Mouse (Mus musculus) hindbrain, embryonic 11.5 days (tissue): Measurements from ENCODE around the gene Iscu. TPM values are rescaled to one million over a fixed set of nuclear protein-coding genes. Genes with fewer than 3 reads are reported as not detected.

ENCODE experiments used
- ATAC-seq: fragments of 200-750 bp; cut with Nextera tagmentation; 2 replicates; pipeline ENCODE4 v1.8.0; 2017; ENCODE audit warnings: mild to moderate bottlenecking, moderate TSS enrichment, moderate library complexity; ENCODE audit not compliant: low FRiP score
- DNase-seq: peaks from one replicate; pipeline ENCODE4 v3.0.0-alpha.2; 2015; ENCODE audit warnings: low spot score
- H3K27ac ChIP-seq: fragments of 300-500 bp; sonication (generic); 2 replicates; pipeline ENCODE4 v1.5.1; 2014; ENCODE audit warnings: mild to moderate bottlenecking, low read depth, low read length
- H3K27me3 ChIP-seq: fragments of 300-500 bp; sonication (generic); 2 replicates; pipeline ENCODE4 v1.6.1; 2014; ENCODE audit warnings: mild to moderate bottlenecking, low read length, moderate library complexity, mixed read lengths; ENCODE audit not compliant: control insufficient read depth, insufficient read depth
- H3K36me3 ChIP-seq: fragments of 300-500 bp; sonication (generic); 2 replicates; pipeline ENCODE4 v1.6.1; 2014; ENCODE audit warnings: mild to moderate bottlenecking, low read length, moderate library complexity, mixed read lengths; ENCODE audit not compliant: control insufficient read depth, insufficient read depth
- H3K4me1 ChIP-seq: fragments of 300-500 bp; sonication (generic); replicated peaks from 2 replicates; pipeline ENCODE4 v1.6.1; 2014; ENCODE audit warnings: low read length, mixed read lengths; ENCODE audit not compliant: control insufficient read depth, insufficient read depth
- H3K4me2 ChIP-seq: fragments of 300-500 bp; sonication (generic); replicated peaks from 2 replicates; pipeline ENCODE4 v1.6.1; 2014; ENCODE audit warnings: mild to moderate bottlenecking, low read depth, low read length
- H3K4me3 ChIP-seq: fragments of 300-500 bp; sonication (generic); 2 replicates; pipeline ENCODE4 v1.5.1; 2014; ENCODE audit warnings: low read depth, low read length
- H3K9ac ChIP-seq: fragments of 300-500 bp; sonication (generic); 2 replicates; pipeline ENCODE4 v1.6.1; 2014; ENCODE audit warnings: low read depth, low read length
- H3K9me3 ChIP-seq: fragments of 300-500 bp; sonication (generic); 2 replicates; pipeline ENCODE4 v1.6.1; 2016; ENCODE audit warnings: low read length; ENCODE audit not compliant: control insufficient read depth
- WGBS: fragments of 180-500 bp; shearing (Covaris S2); extraction: QIAGEN DNeasy Blood & Tissue Kit; methylation state at CpG from one replicate; pipeline ENCODE4 v1.1.7; 2014; 5-methylcytosine and 5-hydroxymethylcytosine counted together
- polyA plus RNA-seq: library from polyadenylated mRNA; unstranded; fragments of >200 nt; fragmentation: Nextera tagmentation; extraction: Ambion mirVana; gene quantifications from 2 replicates; pipeline ENCODE4 v1.2.1, GENCODE M21; 2014

The Iscu gene
- polyA plus RNA-seq, 1 experiment from 2014 or later = 108 TPM

GRCm38 (mm10) chr5:113789075-113789788, 16.7 kb downstream of the Iscu start:
- Histone ChIP-seq H3K27me3 (no peaks in the 10 kb centered on the region), H3K36me3 (no peaks in the 10 kb centered on the region), H3K9ac (no peak overlapping the region), H3K4me2 (no peak overlapping the region), H3K9me3 (no peaks in the 10 kb centered on the region), H3K27ac (no peak overlapping the region), H3K4me1 (no peaks in the 10 kb centered on the region), H3K4me3 (no peak overlapping the region)
- WGBS = 50% methylated on average over 7 of the region's 7 CpGs
- no peak for DNase-seq
- no peak for ATAC-seq

- Histone ChIP-seq H3K27ac (no peak overlapping the region), H3K4me1 (no peaks in the 10 kb centered on the region), H3K4me3 (no peak overlapping the region), H3K4me2 (no peak overlapping the region), H3K36me3 (no peaks in the 10 kb centered on the region), H3K9ac (no peak overlapping the region), H3K9me3 (no peaks in the 10 kb centered on the region), H3K27me3 (no peaks in the 10 kb centered on the region)
- DNase-seq (no peak), ATAC-seq (no peak)
- 77% methylated on average over 11 of the region's 11 CpGs for WGBS
Measured at GRCm38 (mm10) chr5:113790453-113791196, 18.1 kb downstream of the Iscu start.

- no peak for ATAC-seq
- Histone ChIP-seq H3K9me3 (no peaks in the 10 kb centered on the region), H3K27ac (no peak overlapping the region), H3K4me1 (peaks cover 3% of the 10 kb centered on the region), H3K4me3 (no peak overlapping the region), H3K4me2 (no peak overlapping the region), H3K27me3 (no peaks in the 10 kb centered on the region), H3K9ac (no peak overlapping the region), H3K36me3 (no peaks in the 10 kb centered on the region)
- WGBS = 81% methylated on average over 16 of the region's 16 CpGs
- DNase-seq = no peak
Measured at GRCm38 (mm10) chr5:113791197-113792095, 18.9 kb downstream of the Iscu start.

- no peaks in the 10 kb centered on the region for H3K36me3 ChIP-seq
- 4% methylated on average over 13 of the region's 13 CpGs for WGBS
- DNase-seq = peak; percentile 76
- H3K4me1 ChIP-seq = peaks cover 15% of the 10 kb centered on the region
- no peak overlapping the region for H3K9ac ChIP-seq
- no peaks in the 10 kb centered on the region for H3K9me3 ChIP-seq
- H3K4me3 ChIP-seq = 0 out of 2 replicates have a peak overlapping the region, but pooled peaks have one; percentile 4
- no peak for ATAC-seq
- H3K4me2 ChIP-seq = peak overlapping the region; percentile 26
- H3K27me3 ChIP-seq = no peaks in the 10 kb centered on the region
- peak overlapping the region; percentile 58 for H3K27ac ChIP-seq
Measured at GRCm38 (mm10) chr5:113796401-113797148, 24.0 kb downstream of the Iscu start.

GRCm38 (mm10) chr5:113797149-113797882, 24.8 kb downstream of the Iscu start:
- DNase-seq (no peak), ATAC-seq (no peak)
- Histone ChIP-seq H3K4me3 (no peak overlapping the region), H3K9me3 (no peaks in the 10 kb centered on the region), H3K27me3 (no peaks in the 10 kb centered on the region), H3K27ac (peak overlapping the region; percentile 58), H3K36me3 (no peaks in the 10 kb centered on the region), H3K9ac (no peak overlapping the region), H3K4me1 (peaks cover 15% of the 10 kb centered on the region), H3K4me2 (peak overlapping the region; percentile 26)
- 13% methylated on average over 19 of the region's 19 CpGs for WGBS

DNA sequence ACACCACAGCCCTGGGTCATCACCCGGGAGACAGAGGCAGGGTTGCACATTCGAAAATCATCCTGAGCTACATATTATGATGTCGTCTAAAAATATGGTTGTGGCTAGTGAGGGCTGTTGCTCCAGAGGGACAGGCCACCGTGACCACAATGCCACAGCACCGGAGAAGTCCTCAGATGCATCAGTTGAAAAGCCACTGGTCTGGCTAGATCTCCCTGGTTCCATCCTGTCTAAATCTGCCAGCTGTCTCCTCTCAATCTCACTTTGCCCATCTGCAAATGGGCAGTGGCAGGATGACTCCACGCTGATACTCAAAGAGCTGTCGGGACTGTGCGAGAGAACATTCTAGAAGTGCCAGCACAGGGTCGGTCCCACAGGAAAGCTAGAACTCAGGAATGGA, 26.0 kb downstream of the Iscu start:
- Histone ChIP-seq H3K27me3 (no peaks in the 10 kb centered on the region), H3K4me2 (no peak overlapping the region), H3K36me3 (no peaks in the 10 kb centered on the region), H3K4me1 (peaks cover 15% of the 10 kb centered on the region), H3K9me3 (no peaks in the 10 kb centered on the region), H3K27ac (no peak overlapping the region), H3K9ac (no peak overlapping the region), H3K4me3 (no peak overlapping the region)
- no peak for DNase-seq
- WGBS = 79% methylated on average over 9 of the region's 9 CpGs
- no peak for ATAC-seq

GRCm38 (mm10) chr5:113799691-113800090, 27.1 kb downstream of the Iscu start:
- DNase-seq (peak; percentile 27), ATAC-seq (no peak)
- Histone ChIP-seq H3K9ac (no peak overlapping the region), H3K36me3 (no peaks in the 10 kb centered on the region), H3K27ac (peak overlapping the region; percentile 40; the same call in 1 of the 2 replicates), H3K4me2 (peak overlapping the region; percentile 20), H3K4me3 (peak overlapping the region; percentile 13), H3K9me3 (no peaks in the 10 kb centered on the region), H3K4me1 (peaks cover 15% of the 10 kb centered on the region), H3K27me3 (no peaks in the 10 kb centered on the region)
- 36% methylated on average over 5 of the region's 5 CpGs for WGBS
